Mouse (Mus musculus) monocyte, adult 2 months (primary cell): ENCODE data around the gene C5ar2.
"Not testable (repeated sequence)": the region's sequence is repeated elsewhere in the genome, so short reads cannot be mapped to it uniquely, and the experiment has no call there.

ENCODE experiments used
- DNase-seq, 2 experiments: peaks; one replicate each; pipeline ENCODE4 v3.0.0; 2022; ENCODE audit warnings: low spot score in 2 of 2, low read depth in 1 of 2

C5ar2 gene

DNA sequence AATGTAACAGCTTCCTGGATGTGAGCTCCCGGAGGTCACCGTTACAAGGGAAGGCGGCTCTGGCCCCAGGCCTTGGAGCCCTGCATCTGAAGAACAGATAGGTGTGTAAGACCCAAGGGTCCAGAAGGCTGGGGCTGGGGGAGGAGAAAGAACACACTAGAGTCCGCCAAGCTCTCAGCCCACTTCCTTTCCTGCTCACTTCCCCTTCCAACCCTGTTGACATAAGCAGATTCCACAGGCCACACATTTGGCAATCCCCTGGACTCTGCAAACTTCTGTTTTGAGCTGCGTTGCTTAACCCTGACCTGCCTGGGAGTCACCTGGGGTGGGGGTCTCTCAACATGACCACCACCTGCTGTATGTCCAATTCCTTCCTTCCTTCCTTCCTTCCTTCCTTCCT lies at the start of gene C5ar2:
TSS of gene C5ar2 (minus strand) at position 88 of the 400 bp plus-strand sequence.
- peak in 1 of 2 experiments; percentile 46 for DNase-seq

DNA sequence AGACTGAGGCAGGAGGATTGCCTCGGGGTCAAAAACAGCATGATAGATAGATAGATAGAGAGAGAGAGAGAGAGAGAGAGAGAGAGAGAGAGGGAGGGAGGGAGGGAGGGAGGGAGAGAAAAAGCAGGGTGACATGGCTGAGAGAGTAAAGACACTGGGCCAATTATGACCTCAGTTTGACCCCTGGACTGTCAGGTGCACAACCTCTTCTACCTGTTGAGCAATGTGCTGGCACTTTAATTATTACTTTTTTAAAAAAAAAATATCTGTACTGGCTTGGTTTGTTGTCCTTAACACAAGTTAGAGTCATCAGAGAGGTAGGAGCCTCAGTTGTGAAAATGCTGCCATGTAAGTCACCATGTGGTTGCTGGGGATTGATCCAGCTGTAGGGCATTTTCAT lies 43.8 kb upstream of the C5ar2 start:
- DNase-seq = no peak

DNA sequence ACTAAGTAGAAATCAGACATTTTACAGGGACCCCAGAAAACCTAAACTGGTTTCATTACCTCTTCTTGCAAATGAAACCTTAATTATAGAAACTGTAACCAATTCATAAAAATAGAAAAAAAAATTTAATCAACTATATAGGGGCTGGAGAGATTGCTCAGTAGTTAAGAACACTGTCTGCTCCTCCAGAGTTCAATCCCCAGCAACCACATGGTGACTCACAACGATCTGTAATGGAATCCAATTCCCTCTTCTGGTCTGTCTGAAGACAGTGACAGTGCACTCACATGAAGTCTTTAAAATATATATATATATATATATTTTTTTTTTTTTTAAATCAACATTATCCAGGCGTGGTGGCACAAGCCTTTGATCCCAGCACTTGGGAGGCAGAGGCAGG lies 43.1 kb upstream of the C5ar2 start:
- DNase-seq = no peak

- peak; percentile 100 for DNase-seq
Observed at GRCm38 (mm10) chr7:16286026-16286961, 42.3 kb upstream of the C5ar2 start, which contains the start of gene Ccdc9. Gene Ccdc9 (minus strand): TSS chr7:16286795.

DNA sequence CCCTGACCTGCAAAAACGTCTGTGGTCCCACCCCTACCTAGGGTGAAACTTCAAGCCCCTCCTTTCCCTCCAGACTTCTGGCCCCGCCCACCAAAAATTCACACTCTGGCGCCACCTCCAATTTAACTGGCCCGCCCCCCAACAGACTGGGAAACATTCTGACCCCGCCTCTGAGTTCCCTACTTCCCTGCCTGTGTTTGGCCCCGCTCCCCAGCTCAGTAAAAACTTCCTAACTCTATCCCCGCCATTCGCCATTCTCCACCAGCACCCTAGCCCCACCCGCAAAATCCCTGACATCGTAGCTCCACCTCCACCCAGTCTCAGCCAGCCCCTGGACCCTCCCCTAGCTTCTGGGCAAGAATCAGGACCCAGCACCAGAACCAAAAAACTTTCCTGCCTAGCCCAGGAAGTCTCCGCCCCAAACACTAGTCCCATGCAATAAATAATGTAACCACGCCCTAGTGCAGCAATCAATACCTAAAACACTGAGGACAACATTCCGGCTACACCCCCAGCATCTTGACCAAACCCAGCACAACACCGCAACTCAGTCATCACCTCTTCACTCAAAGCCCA lies 41.6 kb upstream of the C5ar2 start:
- DNase-seq = no peak

GRCm38 (mm10) chr7:16284904-16285303 lies 41.0 kb upstream of the C5ar2 start:
- DNase-seq = no peak

DNA sequence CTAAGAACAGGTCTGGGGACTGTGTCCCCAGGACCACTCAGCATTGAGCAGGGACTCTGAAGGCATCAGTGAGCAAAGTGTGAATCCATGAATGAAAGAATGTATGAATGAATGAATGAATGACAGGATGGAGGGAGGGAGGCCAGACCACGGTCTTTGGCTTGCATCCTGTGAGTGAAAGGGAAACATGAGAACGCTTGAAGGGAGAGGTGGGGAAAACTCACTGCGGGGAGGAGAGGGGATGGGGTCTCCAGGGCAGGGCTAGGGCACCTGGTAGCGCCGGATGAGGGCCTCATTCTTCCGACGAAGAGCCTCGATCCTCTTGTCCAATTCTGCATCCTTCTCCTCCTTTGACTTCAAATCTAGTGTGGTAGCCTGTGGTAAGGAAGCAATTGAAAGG lies 40.0 kb upstream of the C5ar2 start:
- no peak for DNase-seq

- no peak for DNase-seq
Observed at GRCm38 (mm10) chr7:16282334-16282733, 38.4 kb upstream of the C5ar2 start.

- DNase-seq = no peak
Observed at GRCm38 (mm10) chr7:16280721-16281120, 36.8 kb upstream of the C5ar2 start.

- DNase-seq = no peak
Observed at GRCm38 (mm10) chr7:16274922-16275890, 31.3 kb upstream of the C5ar2 start.

DNA sequence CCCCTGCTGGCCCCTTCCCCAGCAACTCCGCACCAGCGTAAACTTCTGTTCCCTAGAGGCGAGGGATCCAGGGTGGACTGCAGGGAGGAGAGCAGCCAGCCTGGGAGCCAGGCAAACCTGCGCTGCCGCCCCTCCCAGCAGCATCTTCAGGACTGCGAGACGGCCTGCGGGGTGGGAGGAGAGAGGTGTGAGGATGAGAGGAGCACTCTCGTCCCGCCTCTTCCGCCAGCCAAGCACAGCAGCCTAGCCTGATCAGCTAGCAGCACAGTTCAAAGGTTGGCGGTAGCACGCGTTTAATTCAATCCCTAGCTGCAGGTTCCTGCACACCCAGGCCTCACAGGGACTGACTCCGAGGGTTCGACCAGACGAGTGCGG lies 29.8 kb upstream of the C5ar2 start:
- DNase-seq = peak; percentile 49 to 72

DNA sequence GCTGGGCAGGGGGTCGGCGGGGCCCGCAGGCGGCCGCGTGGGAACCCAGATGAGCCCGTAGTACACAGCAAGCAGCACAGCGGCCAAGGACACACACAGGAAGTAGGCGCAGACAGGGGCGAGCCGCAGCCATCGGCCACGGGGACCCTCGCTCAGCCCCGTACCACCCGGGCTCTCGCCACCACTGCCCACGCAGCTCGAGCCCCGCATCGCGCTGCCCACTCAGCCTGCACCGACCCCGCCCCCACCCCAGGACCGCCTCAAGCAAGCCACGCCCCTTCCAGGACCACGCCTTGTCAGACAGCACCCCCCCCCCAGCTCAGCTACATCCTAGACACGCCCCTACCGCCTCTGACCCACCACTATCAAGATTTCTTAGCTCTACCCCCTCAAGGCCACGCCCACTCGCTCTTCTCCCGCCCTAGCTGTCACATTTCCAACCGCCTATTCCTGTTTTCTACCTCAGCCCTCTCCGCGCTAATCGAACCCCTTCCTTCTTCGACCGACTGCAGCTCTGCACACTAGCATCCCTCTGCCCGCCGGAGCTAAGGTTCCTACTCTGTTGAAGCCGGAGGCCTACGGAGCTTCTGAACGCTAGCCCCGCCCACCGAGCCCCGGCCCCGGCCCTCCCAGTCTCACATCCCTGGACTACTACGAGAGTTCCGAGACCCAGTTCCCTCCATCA lies 29.3 kb upstream of the C5ar2 start, which contains the start of gene Inafm1:
TSS of gene Inafm1 (minus strand) at position 537 of the 685 bp plus-strand sequence.
- DNase-seq = peak in 1 of 2 experiments; percentile 65

- no peak for DNase-seq
Observed at GRCm38 (mm10) chr7:16272681-16273080, 28.7 kb upstream of the C5ar2 start.

DNA sequence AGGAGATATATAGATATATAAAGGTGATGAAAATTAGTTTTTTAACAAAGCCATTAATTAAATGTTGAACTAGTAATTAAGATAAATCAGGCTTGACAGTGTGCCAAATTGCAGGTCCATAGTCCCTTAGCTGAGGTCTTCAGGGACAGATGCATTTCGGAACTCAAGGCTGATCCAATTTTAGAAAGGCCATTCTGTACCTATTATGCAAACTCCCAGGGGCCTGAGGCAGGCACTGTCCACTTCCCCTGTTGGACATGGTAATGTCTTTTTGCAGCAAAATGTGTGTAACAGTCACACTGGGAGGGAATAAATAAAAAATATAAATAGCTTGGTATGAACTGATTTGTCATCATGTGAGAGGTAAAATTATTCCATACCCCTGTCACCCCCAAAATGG lies 27.2 kb upstream of the C5ar2 start:
- DNase-seq = no peak

- DNase-seq = not testable (repeated sequence)
Observed at GRCm38 (mm10) chr7:16266593-16266992, 22.6 kb upstream of the C5ar2 start.

DNA sequence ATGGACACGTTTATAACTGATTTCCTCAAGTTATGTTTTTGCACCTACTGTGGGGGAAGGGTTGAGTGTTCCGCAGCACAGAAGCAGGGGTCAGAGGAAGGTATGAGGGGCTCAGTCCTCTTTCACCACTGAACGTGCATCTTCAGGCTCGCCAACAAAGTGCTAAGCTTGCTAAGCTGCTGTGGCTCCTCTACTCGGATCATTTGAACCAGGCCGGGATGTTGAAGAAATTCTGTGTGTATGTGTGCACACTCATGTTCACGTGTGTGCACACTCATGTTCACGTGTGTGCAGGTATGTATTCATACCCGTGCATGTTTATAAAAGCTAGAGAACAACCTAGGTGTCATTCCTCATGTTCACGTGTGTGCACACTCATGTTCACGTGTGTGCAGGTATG lies 21.9 kb upstream of the C5ar2 start:
- DNase-seq = no peak

DNA sequence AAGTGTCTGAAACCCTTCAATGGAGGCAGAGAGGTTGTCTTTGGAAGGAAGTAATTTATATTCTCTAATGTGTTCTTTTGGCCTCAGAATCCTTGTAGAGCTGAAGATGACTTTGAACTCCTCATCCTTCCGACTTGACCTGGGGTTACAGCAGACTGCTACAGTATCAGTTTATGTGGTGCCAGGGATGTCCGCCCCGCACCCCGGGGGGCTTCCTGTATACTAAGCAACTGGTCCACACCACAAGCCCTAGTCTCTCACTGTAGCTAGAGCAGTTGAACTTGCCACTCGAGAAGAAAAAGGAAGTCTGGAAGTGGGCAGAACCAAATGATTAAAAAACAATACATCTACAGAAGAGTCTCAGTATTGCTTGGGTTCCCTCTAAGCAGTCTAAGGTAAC lies 19.9 kb upstream of the C5ar2 start:
- no peak for DNase-seq

DNA sequence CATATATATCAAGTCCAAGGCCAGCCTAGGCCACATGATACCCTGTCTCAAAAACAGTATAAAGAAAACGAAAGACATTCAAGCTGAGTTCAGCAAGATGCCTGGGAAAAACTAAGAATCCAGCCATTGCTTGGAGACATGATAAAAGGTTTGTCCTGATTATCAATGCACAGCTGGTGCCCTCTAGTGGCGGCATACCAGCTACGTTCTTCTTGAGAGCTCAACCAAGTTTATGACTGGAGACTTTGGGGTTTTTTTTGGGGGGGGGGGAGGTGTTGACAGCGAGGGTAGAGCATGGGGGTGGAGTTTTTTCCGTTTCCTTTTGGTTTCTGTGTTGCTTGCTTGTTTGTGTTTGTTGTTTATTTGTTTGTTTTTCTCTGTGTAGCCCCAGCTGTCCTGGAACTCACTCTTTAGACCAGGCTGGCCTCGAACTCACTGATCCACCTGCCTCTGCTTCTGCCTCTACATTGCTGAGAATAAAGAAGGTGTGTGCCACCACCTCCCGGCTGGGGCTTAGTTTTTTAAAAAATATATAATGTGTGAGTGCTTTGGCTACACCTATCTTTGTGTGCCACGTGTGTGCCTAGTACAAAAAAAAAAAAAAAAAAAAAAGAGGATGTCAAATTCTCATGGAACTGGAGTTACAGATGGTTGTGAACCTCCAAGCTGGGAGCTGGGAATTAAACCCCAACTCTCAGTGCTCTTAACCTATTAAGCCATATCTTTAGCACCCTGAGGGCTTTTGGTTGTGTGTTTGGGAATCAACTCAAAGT lies 19.2 kb upstream of the C5ar2 start:
- DNase-seq = peak in 1 of 2 experiments; percentile 70

DNA sequence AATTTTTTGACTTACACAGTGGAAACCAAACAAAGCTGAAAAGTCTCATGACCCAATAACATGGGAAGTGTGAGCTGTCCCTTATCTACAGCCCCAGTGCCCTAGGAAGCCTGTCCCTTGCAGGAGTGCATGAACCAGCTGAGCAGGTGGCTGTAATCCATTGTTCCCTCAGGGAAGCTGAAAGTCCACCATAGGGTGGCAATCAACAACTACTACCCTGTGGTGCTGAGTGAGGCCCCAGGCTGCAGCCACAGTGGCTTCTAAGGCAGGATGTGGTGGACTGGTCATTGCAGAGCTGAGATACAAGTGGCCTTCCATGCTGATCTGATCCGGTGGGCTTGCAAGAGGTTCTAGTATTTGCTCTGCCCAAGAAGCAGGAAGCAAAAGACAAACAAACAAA lies 17.1 kb upstream of the C5ar2 start:
- no peak for DNase-seq

DNA sequence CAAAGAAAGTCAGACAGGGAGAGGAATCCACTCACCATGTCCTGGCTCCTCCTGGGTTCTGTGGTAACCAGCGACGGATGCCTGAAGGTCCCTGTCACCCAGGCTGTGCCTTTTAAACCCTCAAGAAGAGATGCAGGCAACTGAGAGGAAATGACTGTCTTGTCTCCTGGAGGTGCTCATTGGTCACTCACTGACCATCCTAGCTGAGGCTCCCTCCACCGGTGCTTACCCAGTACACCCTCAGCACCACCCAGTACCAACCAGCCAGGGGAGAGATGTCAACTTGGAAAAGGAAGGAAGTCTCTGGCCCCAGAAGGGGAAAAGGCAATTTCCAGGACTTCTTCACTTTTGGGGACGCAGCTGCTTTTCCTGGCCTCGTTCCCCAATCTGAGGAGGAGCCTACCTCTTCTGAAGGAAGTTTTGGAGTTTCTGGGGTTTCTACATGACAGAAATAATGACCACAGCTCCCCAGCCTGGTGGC lies 15.2 kb upstream of the C5ar2 start, which contains the start of gene C5ar1:
TSS of gene C5ar1 (minus strand) at position 431 of the 481 bp plus-strand sequence.
- no peak for DNase-seq
